Mouse (Mus musculus): Measurements from ENCODE around the gene Ier5. TPM values are rescaled to one million over a fixed set of nuclear protein-coding genes. Genes with fewer than 3 reads are reported as not detected.

The Ier5 gene
- polyA plus RNA-seq, 1 experiment from 2014 or later, result 6.1 TPM

- Histone ChIP-seq H3K27ac (no peak overlapping the region), H3K4me2 (no peak overlapping the region), H3K9ac (no peak overlapping the region), H3K4me3 (no peak overlapping the region), H3K36me3 (no peaks in the 10 kb centered on the region), H3K9me3 (replicated peaks) (no peaks in the 10 kb centered on the region), H3K4me1 (peaks cover 31% of the 10 kb centered on the region), H3K27me3 (replicated peaks) (no peaks in the 10 kb centered on the region)
- peak; percentile 73 for ATAC-seq
- 4% methylated on average over 5 of the region's 5 CpGs for WGBS (ENCODE audit: insufficient replicate concordance)
Measured at GRCm38 (mm10) chr1:155048947-155049346, 50.5 kb downstream of the Ier5 start.

Other genes with a start within 250 kb of the Ier5 start
- gene Cacna1e, start 215.1 kb downstream of the Ier5 start, polyA plus RNA-seq (2016; fragmentation: Nextera tagmentation; extraction: Ambion mirVana), result 0.05 TPM in 2 replicates
- 0.49 and 0.62 TPM in 2 replicates for gene Mr1, start 47.2 kb upstream of the Ier5 start, polyA plus RNA-seq (2016; fragmentation: Nextera tagmentation; extraction: Ambion mirVana)
- 21.8 and 24.0 TPM in 2 replicates for gene Stx6, start 59.1 kb upstream of the Ier5 start, polyA plus RNA-seq (2016; fragmentation: Nextera tagmentation; extraction: Ambion mirVana)
- gene BC034090, start 144.8 kb upstream of the Ier5 start, polyA plus RNA-seq (2016; fragmentation: Nextera tagmentation; extraction: Ambion mirVana), result 0.28 and 0.46 TPM in 2 replicates

All from liver, embryonic 12.5 days (tissue).